Mouse (Mus musculus) gastrocnemius, postnatal 4 days (tissue): Measurements from ENCODE around the gene Myo9b. TPM values are rescaled to one million over a fixed set of nuclear protein-coding genes. Genes with fewer than 3 reads are reported as not detected.

Source experiments
- DNase-seq, 2 experiments: peaks; one replicate each; pipeline ENCODE4 v3.0.0; 2021 to 2022; ENCODE audit warnings: low spot score in 2 of 2, mixed read lengths in 2 of 2
- total RNA-seq, 2 experiments: library from RNA; stranded (reverse); gene quantifications; 2 replicates each; pipeline ENCODE4 v1.2.3; 2021

Gene Myo9b
- total RNA-seq, 2 experiments from 2014 or later = 35.7 to 45.0 TPM

DNA sequence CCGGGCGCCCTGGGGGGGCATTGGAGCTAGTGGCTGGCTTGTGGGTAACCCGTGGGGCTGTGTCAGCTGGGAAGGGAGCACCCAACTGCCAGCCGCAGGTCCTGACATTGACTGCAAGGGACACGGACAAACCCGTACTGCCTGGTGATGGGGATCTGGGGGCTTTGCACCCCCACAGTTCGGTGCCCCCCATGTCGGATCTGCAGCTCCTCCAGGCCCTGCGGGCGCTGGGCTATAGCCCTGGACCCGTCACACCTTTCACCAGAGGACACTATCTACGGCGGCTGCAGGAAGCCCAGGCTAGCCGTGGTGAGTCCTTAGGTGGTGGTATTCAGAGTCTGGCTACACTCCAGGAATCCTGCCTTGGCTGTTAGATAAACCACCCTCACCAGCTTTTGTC, 134.9 kb downstream of the Myo9b start:
- DNase-seq = peak in 1 of 2 experiments; percentile 12

DNA sequence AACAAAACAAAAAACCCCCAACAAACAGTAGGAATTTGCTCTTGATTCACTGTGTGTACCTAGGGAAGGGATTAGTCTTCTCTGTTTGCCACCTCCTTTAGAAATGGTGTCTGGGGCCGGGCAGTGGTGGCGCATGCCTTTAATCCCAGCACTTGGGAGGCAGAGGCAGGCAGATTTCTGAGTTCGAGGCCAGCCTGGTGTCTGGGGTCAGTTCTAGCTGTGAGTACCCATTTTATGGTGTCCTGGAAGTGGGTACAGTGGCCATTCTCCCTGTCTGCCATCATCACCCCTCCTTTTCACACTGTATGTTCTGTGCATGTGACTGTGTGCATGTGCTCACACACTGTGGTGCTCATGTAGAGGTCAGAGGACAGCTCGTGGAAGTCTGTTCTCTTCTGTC, 135.7 kb downstream of the Myo9b start:
- no peak for DNase-seq

Other genes with a start within 250 kb of the Myo9b start
- gene Haus8, start 220 bp downstream of the Myo9b start, total RNA-seq = 10 to 100 TPM; 12.9 to 15.2 TPM
- gene Use1, start 94.1 kb downstream of the Myo9b start, total RNA-seq = 100 to 1,000 TPM; 139 to 149 TPM
- 1 to 10 TPM; 8.1 to 9.2 TPM for gene Ocel1, start 98.6 kb downstream of the Myo9b start, total RNA-seq
- gene Nr2f6, start 109.2 kb downstream of the Myo9b start, total RNA-seq = 10 to 100 TPM; 37.0 to 40.4 TPM
- 10 to 100 TPM; 14.7 to 17.4 TPM for gene Ushbp1, start 123.1 kb downstream of the Myo9b start, total RNA-seq
- 10 to 100 TPM; 64.4 to 77.9 TPM for gene Babam1, start 124.1 kb downstream of the Myo9b start, total RNA-seq
- gene Ankle1, start 133.3 kb downstream of the Myo9b start, total RNA-seq = 1 to 10 TPM; 6.0 to 7.1 TPM
- gene Abhd8, start 190.9 kb downstream of the Myo9b start, total RNA-seq = 10 to 100 TPM; 47.1 to 47.3 TPM
- 10 to 100 TPM; 29.0 to 34.4 TPM for gene Mrpl34, start 192.2 kb downstream of the Myo9b start, total RNA-seq
- 10 to 100 TPM; 40.3 to 44.2 TPM for gene Dda1, start 196.5 kb downstream of the Myo9b start, total RNA-seq
- 10 to 100 TPM; 20.8 to 25.3 TPM for gene Ano8, start 213.2 kb downstream of the Myo9b start, total RNA-seq
- 10 to 100 TPM; 17.8 to 19.1 TPM for gene Gtpbp3, start 215.4 kb downstream of the Myo9b start, total RNA-seq
- gene Plvap, start 239.0 kb downstream of the Myo9b start, total RNA-seq = 10 to 100 TPM; 15.9 to 16.6 TPM